Mouse (Mus musculus) olfactory bulb, adult 2 months (tissue): ENCODE measurements around the gene Lpin1. TPM values are rescaled to one million over a fixed set of nuclear protein-coding genes. Genes with fewer than 3 reads are reported as not detected.

Experiments used
- H3K27ac ChIP-seq: fragments of 200-500 bp; 2 replicates; pipeline ENCODE4 v1.5.1; 2012; ENCODE audit warnings: low read depth, low read length; ENCODE audit not compliant: insufficient read depth
- H3K4me1 ChIP-seq: fragments of 200-500 bp; 2 replicates; pipeline ENCODE4 v1.6.1; 2012; ENCODE audit warnings: low read length; ENCODE audit not compliant: control insufficient read depth, insufficient read depth
- H3K4me3 ChIP-seq: fragments of 200-500 bp; 2 replicates; pipeline ENCODE4 v1.5.1; 2012; ENCODE audit warnings: mild to moderate bottlenecking, low read depth, low read length, moderate library complexity; ENCODE audit not compliant: insufficient read depth
- CTCF ChIP-seq: fragments of 200-500 bp; IDR thresholded peaks from 2 replicates; pipeline ENCODE4 v1.5.1; 2012; ENCODE audit warnings: low read depth, mild to moderate bottlenecking, low read length, moderate library complexity; ENCODE audit not compliant: insufficient read depth
- POLR2A ChIP-seq: fragments of 200-500 bp; IDR thresholded peaks from 2 replicates; pipeline ENCODE4 v1.6.1; 2012; ENCODE audit warnings: mild to moderate bottlenecking, low read depth, low read length, moderate library complexity; ENCODE audit not compliant: insufficient read depth
- WGBS: fragments of 180-500 bp; shearing (Covaris S2); methylation state at CpG from one replicate; pipeline ENCODE4 v1.1.7; 2018; 5-methylcytosine and 5-hydroxymethylcytosine counted together
- polyA plus RNA-seq: library from polyadenylated mRNA; stranded (reverse); fragments of >200 nt; gene quantifications from 2 replicates; pipeline ENCODE4 v1.2.4, GENCODE M21; 2012; ENCODE audit warnings: low replicate concordance; ENCODE audit not compliant: missing spikeins, insufficient read depth, insufficient read length

The Lpin1 gene
- polyA plus RNA-seq, 1 experiment: not detected

GRCm38 (mm10) chr12:16630152-16630865 lies 19.5 kb upstream of the Lpin1 start:
- TF ChIP-seq CTCF: no peak
- TF ChIP-seq POLR2A: no peak
- WGBS: 59% methylated on average over 7 of the region's 7 CpGs

GRCm38 (mm10) chr12:16620230-16620629 lies 9.5 kb upstream of the Lpin1 start:
- Histone ChIP-seq H3K4me3 (no peak overlapping the region), H3K27ac (no peak overlapping the region), H3K4me1 (peaks cover 17% of the 10 kb centered on the region)
- 87% methylated on average over 3 of the region's 3 CpGs for WGBS
- TF ChIP-seq POLR2A (no peak), CTCF (no peak)

More at GRCm38 (mm10) chr12:16630152-16630865, 19.5 kb upstream of the Lpin1 start:
- Histone ChIP-seq H3K27ac (no peak overlapping the region), H3K4me3 (no peak overlapping the region), H3K4me1 (0 out of 2 replicates have a peak, but pooled peaks cover 2% of the 10 kb centered on the region)

- TF ChIP-seq POLR2A (no peak), CTCF (no peak)
- 93% methylated on average over 6 of the region's 6 CpGs for WGBS
- H3K27ac ChIP-seq: no peak overlapping the region
- H3K4me1 ChIP-seq: peaks cover 19% of the 10 kb centered on the region
- H3K4me3 ChIP-seq: no peak overlapping the region
These were observed 8.7 kb upstream of the Lpin1 start for GRCm38 (mm10) chr12:16619453-16619852.

- peaks cover 19% of the 10 kb centered on the region for H3K4me1 ChIP-seq
- no peak overlapping the region for H3K4me3 ChIP-seq
- WGBS: 18% methylated on average over 12 of the region's 12 CpGs
- no peak overlapping the region for H3K27ac ChIP-seq
- TF ChIP-seq CTCF (no peak), POLR2A (no peak)
These were observed 7.9 kb upstream of the Lpin1 start for GRCm38 (mm10) chr12:16618512-16619274.

- no peak overlapping the region for H3K4me3 ChIP-seq
- 51% methylated on average over 2 of the region's 2 CpGs for WGBS
- TF ChIP-seq CTCF (no peak), POLR2A (no peak)
These were observed 5.0 kb upstream of the Lpin1 start for GRCm38 (mm10) chr12:16615738-16616137.

GRCm38 (mm10) chr12:16614556-16614955 lies 3.8 kb upstream of the Lpin1 start:
- 73% methylated on average over 3 of the region's 3 CpGs for WGBS
- no peak for TF ChIP-seq CTCF
- TF ChIP-seq POLR2A: no peak
- Histone ChIP-seq H3K4me1 (peaks cover 17% of the 10 kb centered on the region), H3K4me3 (no peak overlapping the region), H3K27ac (no peak overlapping the region)

More at GRCm38 (mm10) chr12:16615738-16616137, 5.0 kb upstream of the Lpin1 start:
- peaks cover 19% of the 10 kb centered on the region for H3K4me1 ChIP-seq
- no peak overlapping the region for H3K27ac ChIP-seq

- WGBS: 90% methylated on average over 5 of the region's 5 CpGs
- Histone ChIP-seq H3K4me1 (no peaks in the 10 kb centered on the region), H3K27ac (no peak overlapping the region), H3K4me3 (no peak overlapping the region)
- TF ChIP-seq POLR2A: no peak
- no peak for TF ChIP-seq CTCF
These were observed 5.1 kb downstream of the Lpin1 start for GRCm38 (mm10) chr12:16605624-16606023.

- no peaks in the 10 kb centered on the region for H3K4me1 ChIP-seq
- H3K27ac ChIP-seq: no peak overlapping the region
- TF ChIP-seq CTCF (no peak), POLR2A (no peak)
- 96% methylated on average over 4 of the region's 4 CpGs for WGBS
- no peak overlapping the region for H3K4me3 ChIP-seq
These were observed 8.5 kb downstream of the Lpin1 start for GRCm38 (mm10) chr12:16602271-16602670.

GRCm38 (mm10) chr12:16600374-16600773 lies 10.4 kb downstream of the Lpin1 start:
- Histone ChIP-seq H3K27ac (no peak overlapping the region), H3K4me1 (no peaks in the 10 kb centered on the region), H3K4me3 (no peak overlapping the region)
- TF ChIP-seq POLR2A (no peak), CTCF (no peak)
- WGBS: 62% methylated on average over 1 of the region's 1 CpGs
